Mouse (Mus musculus) embryonic fibroblast, embryonic 13.5 days (primary cell): ENCODE results near the gene Wdr93. TPM values are rescaled to one million over a fixed set of nuclear protein-coding genes. Genes with fewer than 3 reads are reported as not detected.

Experiments used
- H3K27ac ChIP-seq: 2 replicates; pipeline ENCODE4 v1.5.1; 2012; ENCODE audit warnings: low read length, control low read depth, inconsistent platforms; ENCODE audit not compliant: insufficient read depth
- H3K4me1 ChIP-seq: 2 replicates; pipeline ENCODE4 v1.6.1; 2011; ENCODE audit warnings: low read length; ENCODE audit not compliant: control insufficient read depth, insufficient read depth
- H3K4me3 ChIP-seq: 2 replicates; pipeline ENCODE4 v1.5.1; 2011; ENCODE audit warnings: mild to moderate bottlenecking, control low read depth, low read length; ENCODE audit not compliant: insufficient read depth
- CTCF ChIP-seq: IDR thresholded peaks from 2 replicates; pipeline ENCODE4 v1.5.1; 2011; ENCODE audit warnings: mild to moderate bottlenecking, control low read depth, low read length, moderate library complexity, borderline replicate concordance; ENCODE audit not compliant: insufficient read depth
- POLR2A ChIP-seq: IDR thresholded peaks from 2 replicates; pipeline ENCODE4 v1.6.1; 2011; ENCODE audit warnings: low read depth, mild to moderate bottlenecking, control low read depth, low read length, moderate library complexity
- polyA plus RNA-seq: library from polyadenylated mRNA; stranded (reverse); fragments of >200 nt; gene quantifications from 2 replicates; pipeline ENCODE4 v1.2.4, GENCODE M21; 2011; ENCODE audit warnings: low read depth; ENCODE audit not compliant: missing spikeins, insufficient read length

Wdr93 gene
- polyA plus RNA-seq, 1 experiment: not detected

DNA sequence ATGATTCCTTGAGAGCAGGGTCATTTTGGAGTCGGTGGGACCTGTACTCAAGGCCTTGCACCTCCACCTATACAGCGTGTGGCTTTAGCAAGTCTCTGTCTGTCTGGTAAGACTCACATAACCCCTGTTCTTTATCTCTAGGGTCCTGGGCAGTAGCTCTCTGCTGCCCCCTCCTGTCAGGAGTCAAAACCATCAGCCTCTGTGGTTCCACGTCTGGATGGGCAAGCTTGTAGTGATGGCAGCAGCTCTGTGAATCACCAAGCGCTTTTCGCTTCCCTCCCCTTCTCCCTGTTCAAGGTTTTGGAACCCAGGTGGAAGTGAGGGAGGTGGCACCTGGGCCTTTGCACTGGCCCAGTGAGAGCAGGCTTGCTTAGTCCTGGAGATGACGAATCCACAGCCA, 14.7 kb upstream of the Wdr93 start:
- no peaks in the 10 kb centered on the region for H3K4me1 ChIP-seq
- H3K27ac ChIP-seq: no peak overlapping the region
- no peak overlapping the region for H3K4me3 ChIP-seq
- TF ChIP-seq CTCF: peak; percentile 66; the same call in 1 of the 2 replicates
- no peak for TF ChIP-seq POLR2A

GRCm38 (mm10) chr7:79729169-79729568, 13.8 kb upstream of the Wdr93 start:
- Histone ChIP-seq H3K27ac (no peak overlapping the region), H3K4me3 (no peak overlapping the region), H3K4me1 (no peaks in the 10 kb centered on the region)
- TF ChIP-seq CTCF (peak; percentile 84), POLR2A (no peak)

DNA sequence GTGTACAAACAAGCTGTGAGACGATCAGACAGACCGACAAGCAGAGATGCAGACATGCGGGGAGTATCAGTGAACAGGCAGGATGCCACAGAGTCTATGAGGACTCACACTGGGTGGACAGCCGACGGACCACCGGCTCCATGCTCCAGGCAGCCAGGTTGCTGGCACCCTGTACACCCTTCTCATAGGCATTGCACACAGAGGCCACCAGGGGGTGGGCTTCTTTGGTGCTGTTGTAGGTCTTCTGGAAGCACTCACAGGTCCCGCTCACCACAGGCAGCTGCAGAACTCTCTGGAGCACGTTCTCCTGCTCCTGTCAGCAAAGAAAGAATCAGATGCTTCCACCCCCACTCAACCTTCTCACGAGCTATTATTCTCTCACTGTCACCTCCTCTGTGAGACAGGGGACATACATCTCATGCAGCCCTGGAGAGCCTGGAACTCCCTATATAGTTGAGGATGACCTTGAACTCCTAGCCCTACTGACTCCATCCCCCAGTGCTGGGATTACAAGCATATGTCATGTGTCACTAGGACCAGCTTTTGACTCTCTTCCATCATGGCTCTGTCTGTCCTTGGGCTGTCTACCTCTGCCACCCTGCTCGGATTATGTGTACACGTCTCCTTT, 13.1 kb upstream of the Wdr93 start:
- H3K27ac ChIP-seq: no peak overlapping the region
- TF ChIP-seq CTCF (peak; percentile 25; the same call in 1 of the 2 replicates), POLR2A (no peak)
- no peak overlapping the region for H3K4me3 ChIP-seq
- no peaks in the 10 kb centered on the region for H3K4me1 ChIP-seq

DNA sequence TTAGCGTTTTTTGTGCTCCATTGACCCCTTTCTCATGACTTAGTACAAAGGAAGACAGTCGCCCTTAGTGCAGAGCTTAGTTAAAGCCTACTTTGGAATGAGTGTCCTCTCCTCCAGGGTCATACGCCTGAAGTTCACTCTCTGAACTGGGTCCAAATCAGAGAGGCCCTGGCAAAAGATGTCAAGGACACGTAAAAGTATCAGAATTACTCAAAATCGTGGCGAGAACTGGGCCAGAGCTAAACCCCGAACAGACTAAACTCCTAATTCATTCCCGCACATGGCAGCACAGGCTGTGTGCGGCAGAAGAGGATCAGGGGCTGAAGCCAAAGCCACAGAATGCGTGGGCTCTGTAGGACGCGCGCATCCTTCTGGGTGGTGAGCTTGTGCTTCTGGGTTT, 11.5 kb upstream of the Wdr93 start:
- no peak for TF ChIP-seq POLR2A
- no peak for TF ChIP-seq CTCF
- Histone ChIP-seq H3K4me1 (no peaks in the 10 kb centered on the region), H3K27ac (no peak overlapping the region), H3K4me3 (no peak overlapping the region)

- H3K4me3 ChIP-seq: no peak within 1 kb of the TSS
- no peak for TF ChIP-seq CTCF
- no peak for TF ChIP-seq POLR2A
- no peaks in the 10 kb centered on the region for H3K4me1 ChIP-seq
- H3K27ac ChIP-seq: no peak within 1 kb of the TSS
These were observed 10.3 kb upstream of the Wdr93 start, which contains the start of gene Plin1 for GRCm38 (mm10) chr7:79732622-79733021. Plin1 (minus strand) TSS chr7:79732903.

DNA sequence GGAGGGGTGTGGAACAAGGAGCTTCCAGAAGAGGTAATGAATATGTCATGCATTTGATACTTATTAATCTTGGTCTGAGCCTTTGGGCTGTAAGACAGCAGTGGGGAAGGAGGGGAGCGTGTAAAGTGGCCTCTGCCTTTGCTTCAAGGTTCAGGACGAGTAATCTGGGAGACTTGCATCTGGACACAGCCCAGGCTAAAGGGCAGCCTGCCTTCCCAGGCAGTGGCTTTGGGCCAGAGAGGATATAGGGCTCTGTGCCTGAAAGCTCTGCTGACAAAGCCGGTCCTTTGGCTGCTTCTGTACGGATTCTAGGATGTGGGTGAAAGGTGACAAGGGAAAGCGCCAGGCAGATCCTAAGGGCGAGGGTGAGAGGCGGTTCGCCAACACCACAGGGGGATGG, 8.4 kb upstream of the Wdr93 start:
- H3K27ac ChIP-seq: no peak overlapping the region
- no peaks in the 10 kb centered on the region for H3K4me1 ChIP-seq
- no peak for TF ChIP-seq POLR2A
- no peak for TF ChIP-seq CTCF
- H3K4me3 ChIP-seq: no peak overlapping the region

DNA sequence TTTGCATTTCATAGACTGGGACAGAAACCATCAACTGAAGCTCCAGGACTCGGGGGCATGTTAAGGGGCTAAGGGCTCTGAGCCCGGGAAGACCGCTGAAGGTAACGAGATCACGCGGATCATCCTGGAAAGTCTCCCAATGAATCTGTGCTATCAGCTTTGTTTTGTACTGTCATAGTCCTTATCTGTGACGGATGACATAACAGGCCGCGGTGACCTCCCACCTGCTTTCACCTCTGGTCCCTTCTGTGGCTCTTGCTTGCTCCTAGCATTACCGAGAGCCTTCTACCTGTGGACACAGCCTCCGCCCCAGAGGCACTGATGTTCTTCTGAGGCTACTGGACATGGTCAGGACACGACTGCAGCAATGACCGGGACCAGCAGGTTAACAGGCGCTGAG, 6.5 kb upstream of the Wdr93 start:
- H3K4me1 ChIP-seq: no peaks in the 10 kb centered on the region
- TF ChIP-seq POLR2A (no peak), CTCF (no peak)
- H3K4me3 ChIP-seq: no peak overlapping the region
- no peak overlapping the region for H3K27ac ChIP-seq

- H3K27ac ChIP-seq: no peak overlapping the region
- H3K4me3 ChIP-seq: no peak overlapping the region
- H3K4me1 ChIP-seq: no peaks in the 10 kb centered on the region
- TF ChIP-seq CTCF (no peak), POLR2A (no peak)
These were observed 4.0 kb upstream of the Wdr93 start for GRCm38 (mm10) chr7:79738913-79739312.

DNA sequence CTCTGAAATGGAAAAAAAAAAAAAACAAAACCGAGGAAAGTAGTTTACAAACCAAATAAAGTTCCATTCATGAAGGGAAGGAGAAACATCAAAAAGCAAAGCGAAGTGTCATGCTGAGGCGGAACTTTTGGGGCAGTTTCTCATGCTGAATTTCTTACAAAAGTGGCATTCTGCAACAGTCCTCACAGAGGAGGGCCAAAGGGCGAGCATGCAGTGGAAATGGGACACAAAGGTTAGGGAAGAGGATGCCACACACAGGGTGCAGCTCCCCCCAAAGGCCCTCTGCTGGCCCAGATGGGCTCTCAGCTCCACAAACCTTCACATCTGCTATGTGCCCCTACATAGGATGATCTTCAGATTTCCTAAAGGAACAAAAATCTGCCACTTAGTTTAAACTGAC, 2.7 kb upstream of the Wdr93 start:
- Histone ChIP-seq H3K4me3 (no peak overlapping the region), H3K4me1 (no peaks in the 10 kb centered on the region), H3K27ac (no peak overlapping the region)
- TF ChIP-seq POLR2A (no peak), CTCF (no peak)

DNA sequence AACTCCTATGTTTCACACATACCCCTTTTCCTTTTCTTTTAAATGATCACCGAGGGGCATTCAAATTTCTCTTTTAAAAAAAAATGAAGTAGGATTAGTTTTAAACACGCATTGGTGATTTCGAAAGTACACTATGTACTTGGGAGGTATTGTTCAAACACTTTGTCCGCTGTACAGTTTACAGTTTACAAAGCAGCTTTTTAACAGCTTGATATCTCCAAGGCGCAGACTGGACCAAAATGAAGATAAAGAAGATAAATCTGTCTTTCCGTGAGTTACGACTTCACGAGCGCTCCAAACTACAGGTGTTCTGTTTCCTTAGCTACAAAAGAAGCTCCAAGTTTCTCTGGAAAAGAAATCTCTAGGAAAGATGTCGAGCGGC, 695 bp upstream of the Wdr93 start:
- Histone ChIP-seq H3K27ac (no peak overlapping the region), H3K4me3 (peak overlapping the region; percentile 55), H3K4me1 (no peaks in the 10 kb centered on the region)
- no peak for TF ChIP-seq POLR2A
- TF ChIP-seq CTCF: no peak
